Comparison of ENCODE assay signal across 8 mouse cellular contexts in the genomic region with DNA sequence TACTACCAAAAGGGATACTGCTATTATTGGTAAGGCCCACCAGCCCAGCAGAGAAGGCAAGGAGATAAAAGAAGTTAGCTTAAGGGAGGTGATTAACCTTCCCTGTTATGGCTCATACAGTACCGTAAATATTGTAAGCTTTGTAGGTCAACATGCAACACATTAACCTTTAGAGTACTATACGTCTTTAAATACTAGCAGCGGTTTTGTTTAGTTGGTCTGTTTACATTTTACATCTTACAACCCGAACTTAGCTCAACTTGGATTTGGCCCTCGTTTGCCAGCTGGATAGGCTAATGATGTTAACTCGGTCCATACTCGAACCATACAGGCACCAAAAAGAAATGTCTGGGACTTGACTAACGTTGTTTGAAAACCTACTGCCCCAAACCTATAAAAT. TPM values are rescaled to one million over a fixed set of nuclear protein-coding genes. Genes with fewer than 3 reads are reported as not detected.
DNase-seq lines count a peak whose midpoint lies in the region; ATAC-seq and TF ChIP-seq lines count a peak whose summit lies in the region.

No protein-coding gene starts in this region.

- no peak for DNase-seq in kidney, postnatal 36 days
- DNase-seq in right cerebral cortex, postnatal 25 days = no peak
- no peak for DNase-seq in layer of hippocampus, adult 9-11 months
- no peak for DNase-seq in urinary bladder, postnatal 14 days (ENCODE audit: low spot score)

- 6% methylated on average over 8 of the region's 8 CpGs for WGBS in kidney, embryonic 15.5 days
- WGBS in hindbrain, embryonic 12.5 days = 12% methylated on average over 8 of the region's 8 CpGs
- WGBS in midbrain, embryonic 12.5 days = 13% methylated on average over 8 of the region's 8 CpGs

- H3K36me3 ChIP-seq in kidney, embryonic 15.5 days = no peaks in the 10 kb centered on the region
- H3K36me3 ChIP-seq in hindbrain, embryonic 12.5 days = no peaks in the 10 kb centered on the region
- no peaks in the 10 kb centered on the region for H3K36me3 ChIP-seq in midbrain, embryonic 12.5 days

- H3K9me3 ChIP-seq in kidney, embryonic 15.5 days (replicated peaks) = no peaks in the 10 kb centered on the region
- H3K9me3 ChIP-seq in hindbrain, embryonic 12.5 days (replicated peaks) = no peaks in the 10 kb centered on the region
- H3K9me3 ChIP-seq in midbrain, embryonic 12.5 days = no peaks in the 10 kb centered on the region

- H3K9ac ChIP-seq in kidney, embryonic 15.5 days = peak overlapping the region; percentile 70
- H3K9ac ChIP-seq in hindbrain, embryonic 12.5 days = peak overlapping the region; percentile 69
- H3K9ac ChIP-seq in midbrain, embryonic 12.5 days (replicated peaks) = peak overlapping the region; percentile 76

- H3K4me1 ChIP-seq in kidney, embryonic 15.5 days = peaks cover 19% of the 10 kb centered on the region
- peaks cover 7% of the 10 kb centered on the region; the same call in 1 of the 2 replicates for H3K4me1 ChIP-seq in bone marrow macrophage, adult 2 months (ENCODE audit: control insufficient read depth, insufficient read depth, low read length)
- H3K4me1 ChIP-seq in hindbrain, embryonic 12.5 days = peaks cover 19% of the 10 kb centered on the region
- peaks cover 26% of the 10 kb centered on the region for H3K4me1 ChIP-seq in midbrain, embryonic 12.5 days

- H3K4me3 ChIP-seq in kidney, embryonic 15.5 days (replicated peaks) = peak overlapping the region; percentile 84
- H3K4me3 ChIP-seq in bone marrow macrophage, adult 2 months (ENCODE audit: insufficient read depth, low read length) = peak overlapping the region; percentile 83
- H3K4me3 ChIP-seq in hindbrain, embryonic 12.5 days = peak overlapping the region; percentile 78
- H3K4me3 ChIP-seq in midbrain, embryonic 12.5 days = peak overlapping the region; percentile 71

- no peaks in the 10 kb centered on the region for H3K27me3 ChIP-seq in kidney, embryonic 15.5 days
- no peaks in the 10 kb centered on the region for H3K27me3 ChIP-seq in hindbrain, embryonic 12.5 days
- H3K27me3 ChIP-seq in midbrain, embryonic 12.5 days = no peaks in the 10 kb centered on the region

- TF ChIP-seq CTCF in bone marrow macrophage, adult 2 months (IDR thresholded peaks at IDR 0.05; ENCODE audit: low read depth, low read length) = no peak

- no peak for ATAC-seq in kidney, embryonic 15.5 days (replicated peaks; ENCODE audit: low FRiP score)
- no peak for ATAC-seq in hindbrain, embryonic 12.5 days (ENCODE audit: low FRiP score)
- ATAC-seq in midbrain, embryonic 12.5 days (ENCODE audit: low FRiP score, low read depth) = no peak

- no peak for TF ChIP-seq POLR2A in bone marrow macrophage, adult 2 months (IDR thresholded peaks at IDR 0.05; ENCODE audit: borderline replicate concordance, low read depth, low read length)

- peak overlapping the region; percentile 87 for H3K27ac ChIP-seq in kidney, embryonic 15.5 days
- H3K27ac ChIP-seq in bone marrow macrophage, adult 2 months (ENCODE audit: insufficient read depth, low read depth, low read length) = no peak overlapping the region
- peak overlapping the region; percentile 36; the same call in 1 of the 2 replicates for H3K27ac ChIP-seq in hindbrain, embryonic 12.5 days
- H3K27ac ChIP-seq in midbrain, embryonic 12.5 days (replicated peaks) = no peak overlapping the region

- peak overlapping the region; percentile 89 for H3K4me2 ChIP-seq in kidney, embryonic 15.5 days
- peak overlapping the region; percentile 95 for H3K4me2 ChIP-seq in hindbrain, embryonic 12.5 days (replicated peaks)
- peak overlapping the region; percentile 94 for H3K4me2 ChIP-seq in midbrain, embryonic 12.5 days (replicated peaks)

RNA-seq across cellular contexts. Expression of gene Aplf, which starts 0.6 kb away (rescaled TPM):
- 15.9 and 18.9 TPM in 2 replicates for polyA plus RNA-seq in kidney, embryonic 15.5 days (2015; fragmentation: Nextera tagmentation; extraction: Ambion mirVana)
- polyA plus RNA-seq in bone marrow macrophage, adult 2 months (2012; ENCODE audit: insufficient read depth, insufficient read length, missing spikeins) = 8.2 and 9.5 TPM in 2 replicates
- 13.0 and 14.4 TPM in 2 replicates for polyA plus RNA-seq in hindbrain, embryonic 12.5 days (2016; fragmentation: Nextera tagmentation; extraction: Ambion mirVana)
- 10.1 and 10.2 TPM in 2 replicates for polyA plus RNA-seq in midbrain, embryonic 12.5 days (2016; fragmentation: Nextera tagmentation; extraction: Ambion mirVana)

RNA-seq across cellular contexts. Expression of gene Efcc1, which starts 59.3 kb away (rescaled TPM):
- 1.4 and 1.5 TPM in 2 replicates for polyA plus RNA-seq in kidney, embryonic 15.5 days (2015; fragmentation: Nextera tagmentation; extraction: Ambion mirVana)
- not detected in 2 replicates for polyA plus RNA-seq in bone marrow macrophage, adult 2 months (2012; ENCODE audit: insufficient read depth, insufficient read length, missing spikeins)
- 8.2 and 9.7 TPM in 2 replicates for polyA plus RNA-seq in hindbrain, embryonic 12.5 days (2016; fragmentation: Nextera tagmentation; extraction: Ambion mirVana)
- 4.4 and 4.7 TPM in 2 replicates for polyA plus RNA-seq in midbrain, embryonic 12.5 days (2016; fragmentation: Nextera tagmentation; extraction: Ambion mirVana)

Comparison
In these comparisons a context has a peak if more than half of its experiments do, and no peak if none do; other contexts are left out.
1. H3K27ac ChIP-seq: peak in kidney, embryonic 15.5 days (single experiment) and hindbrain, embryonic 12.5 days (single experiment); none in bone marrow macrophage, adult 2 months (single experiment) and midbrain, embryonic 12.5 days (single experiment).
2. Peak in every context shown above with its lines, with median percentiles within 50 percentile points of each other: H3K4me2 ChIP-seq, H3K4me3 ChIP-seq and H3K9ac ChIP-seq.